Mouse (Mus musculus) limb, embryonic 14.5 days (tissue): Measurements from ENCODE around the gene Arhgef15. TPM values are rescaled to one million over a fixed set of nuclear protein-coding genes. Genes with fewer than 3 reads are reported as not detected.

Source experiments
- ATAC-seq: fragments of 200-750 bp; cut with Nextera tagmentation; 2 replicates; pipeline ENCODE4 v1.8.0; 2017; ENCODE audit warnings: low read depth, moderate number of reproducible peaks, moderate TSS enrichment; ENCODE audit not compliant: low FRiP score
- DNase-seq: peaks from one replicate; pipeline ENCODE4 v3.0.0-alpha.2; 2015; ENCODE audit warnings: low spot score
- H3K27ac ChIP-seq: fragments of 300-500 bp; sonication (generic); replicated peaks from 2 replicates; pipeline ENCODE4 v1.5.1; 2014; ENCODE audit warnings: low read depth, mild to moderate bottlenecking, low read length, moderate library complexity, mixed read lengths
- H3K27me3 ChIP-seq: fragments of 300-500 bp; sonication (generic); 2 replicates; pipeline ENCODE4 v1.6.1; 2014; ENCODE audit warnings: low read length, mixed read lengths; ENCODE audit not compliant: control insufficient read depth, insufficient read depth
- H3K36me3 ChIP-seq: fragments of 300-500 bp; sonication (generic); 2 replicates; pipeline ENCODE4 v1.6.1; 2014; ENCODE audit warnings: mild to moderate bottlenecking, low read length, moderate library complexity, mixed read lengths; ENCODE audit not compliant: control insufficient read depth, insufficient read depth
- H3K4me1 ChIP-seq: fragments of 300-500 bp; sonication (generic); 2 replicates; pipeline ENCODE4 v1.6.1; 2014; ENCODE audit warnings: antibody characterized with exemption, low read length, mixed read lengths; ENCODE audit not compliant: control insufficient read depth, insufficient read depth
- H3K4me2 ChIP-seq: fragments of 300-500 bp; sonication (generic); replicated peaks from 2 replicates; pipeline ENCODE4 v1.6.1; 2014; ENCODE audit warnings: low read depth, mild to moderate bottlenecking, low read length, moderate library complexity; ENCODE audit not compliant: severe bottlenecking
- H3K4me3 ChIP-seq: fragments of 300-500 bp; sonication (generic); replicated peaks from 2 replicates; pipeline ENCODE4 v1.5.1; 2014; ENCODE audit warnings: low read length
- H3K9ac ChIP-seq: fragments of 300-500 bp; sonication (generic); 2 replicates; pipeline ENCODE4 v1.6.1; 2014; ENCODE audit warnings: mild to moderate bottlenecking, low read depth, low read length, moderate library complexity; ENCODE audit not compliant: severe bottlenecking
- H3K9me3 ChIP-seq: fragments of 300-500 bp; sonication (generic); 2 replicates; pipeline ENCODE4 v1.6.1; 2016; ENCODE audit warnings: low read length; ENCODE audit not compliant: control insufficient read depth
- POLR2A ChIP-seq: fragments of 200-500 bp; IDR thresholded peaks from 2 replicates; pipeline ENCODE4 v1.8.0; 2012; ENCODE audit warnings: inconsistent platforms, mild to moderate bottlenecking, moderate library complexity, borderline replicate concordance; ENCODE audit not compliant: insufficient read depth, insufficient read length; ENCODE audit errors: extremely low read depth
- WGBS: fragments of 180-500 bp; shearing (Covaris S2); extraction: QIAGEN DNeasy Blood & Tissue Kit; methylation state at CpG from one replicate; pipeline ENCODE4 v1.1.7; 2014; 5-methylcytosine and 5-hydroxymethylcytosine counted together
- polyA plus RNA-seq, 2 experiments: library from polyadenylated mRNA; depleted of rRNA in 1 of 2; stranded (reverse) in 1 of 2; unstranded in 1 of 2; fragments of >200 nt; fragmentation: Nextera tagmentation in 1 of 2; extraction: Ambion mirVana in 1 of 2; gene quantifications; 2 replicates each; pipeline versions ENCODE4 v1.2.1 to v1.2.3; 2012 to 2014

Arhgef15 gene
- polyA plus RNA-seq, 2 experiments: 5.3 to 12.3 TPM

DNA sequence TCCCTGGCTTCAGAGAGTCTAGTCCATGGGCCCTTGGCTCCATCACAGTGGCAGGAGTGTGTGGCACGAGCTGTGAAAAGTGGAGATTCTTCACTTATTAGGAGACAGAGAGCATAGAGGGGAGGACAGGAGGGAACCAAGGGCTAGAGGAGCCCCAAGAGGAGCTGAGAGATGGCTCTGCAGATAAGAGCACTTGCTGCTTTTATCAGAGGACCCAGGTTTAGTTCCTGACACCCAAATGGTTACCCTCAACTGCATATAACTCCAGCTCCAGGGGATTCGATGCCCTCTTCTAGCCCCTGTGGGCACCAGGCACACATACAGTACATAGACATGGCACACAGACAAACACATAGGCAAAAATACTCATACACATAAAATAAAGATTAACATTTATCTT is 32.5 kb downstream of the Arhgef15 start:
- 85% methylated on average over 2 of the region's 2 CpGs for WGBS
- Histone ChIP-seq H3K27ac (no peak overlapping the region), H3K4me2 (no peak overlapping the region), H3K9me3 (no peaks in the 10 kb centered on the region), H3K27me3 (no peaks in the 10 kb centered on the region), H3K4me1 (no peaks in the 10 kb centered on the region), H3K4me3 (no peak overlapping the region), H3K36me3 (no peaks in the 10 kb centered on the region), H3K9ac (no peak overlapping the region)
- TF ChIP-seq POLR2A: no peak
- DNase-seq: no peak
- no peak for ATAC-seq

DNA sequence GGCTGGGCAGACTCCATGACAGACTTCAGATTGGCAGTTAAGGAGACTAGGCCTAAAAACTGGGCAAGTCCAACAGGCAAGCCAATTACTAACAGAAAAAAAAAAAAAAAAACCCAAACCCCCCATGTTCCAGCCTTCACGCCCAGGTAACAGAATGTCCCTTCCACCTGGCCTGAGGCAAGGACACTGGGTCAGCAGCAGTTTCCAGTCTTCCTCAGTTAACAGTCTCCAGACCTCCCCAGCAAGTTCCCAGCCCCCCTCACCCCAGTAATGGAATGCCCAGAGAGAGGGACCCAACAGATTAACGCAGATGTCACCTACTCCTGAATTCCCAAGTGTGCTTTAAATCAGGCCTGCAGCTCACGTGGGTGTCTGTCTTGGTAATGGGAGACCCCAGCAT is 34.1 kb downstream of the Arhgef15 start:
- DNase-seq (no peak), ATAC-seq (no peak)
- Histone ChIP-seq H3K4me3 (no peak overlapping the region), H3K9me3 (no peaks in the 10 kb centered on the region), H3K27me3 (no peaks in the 10 kb centered on the region), H3K36me3 (no peaks in the 10 kb centered on the region), H3K4me1 (no peaks in the 10 kb centered on the region), H3K27ac (no peak overlapping the region), H3K9ac (no peak overlapping the region), H3K4me2 (no peak overlapping the region)
- WGBS: 41% methylated on average over 3 of the region's 3 CpGs
- TF ChIP-seq POLR2A: no peak

DNA sequence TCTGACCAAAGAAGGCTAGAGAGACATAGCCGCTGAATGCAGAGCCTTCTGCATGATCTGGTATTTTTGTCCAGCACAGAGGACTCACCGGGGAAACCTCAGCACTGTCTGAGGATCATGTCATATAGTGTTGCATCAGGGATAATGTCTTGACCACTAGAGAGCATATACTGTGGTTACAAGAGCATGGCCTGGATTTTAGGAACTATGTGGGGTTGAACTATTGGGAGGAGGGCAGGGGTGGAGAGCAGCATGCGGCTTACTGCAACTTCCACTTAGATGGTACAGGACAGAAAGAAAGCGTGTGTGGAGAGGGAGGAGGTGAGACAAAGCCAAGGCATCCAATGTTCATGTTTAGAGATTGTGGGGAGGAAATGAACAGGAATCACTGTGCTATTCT is 42.7 kb downstream of the Arhgef15 start:
- H3K9me3 ChIP-seq: no peaks in the 10 kb centered on the region

DNA sequence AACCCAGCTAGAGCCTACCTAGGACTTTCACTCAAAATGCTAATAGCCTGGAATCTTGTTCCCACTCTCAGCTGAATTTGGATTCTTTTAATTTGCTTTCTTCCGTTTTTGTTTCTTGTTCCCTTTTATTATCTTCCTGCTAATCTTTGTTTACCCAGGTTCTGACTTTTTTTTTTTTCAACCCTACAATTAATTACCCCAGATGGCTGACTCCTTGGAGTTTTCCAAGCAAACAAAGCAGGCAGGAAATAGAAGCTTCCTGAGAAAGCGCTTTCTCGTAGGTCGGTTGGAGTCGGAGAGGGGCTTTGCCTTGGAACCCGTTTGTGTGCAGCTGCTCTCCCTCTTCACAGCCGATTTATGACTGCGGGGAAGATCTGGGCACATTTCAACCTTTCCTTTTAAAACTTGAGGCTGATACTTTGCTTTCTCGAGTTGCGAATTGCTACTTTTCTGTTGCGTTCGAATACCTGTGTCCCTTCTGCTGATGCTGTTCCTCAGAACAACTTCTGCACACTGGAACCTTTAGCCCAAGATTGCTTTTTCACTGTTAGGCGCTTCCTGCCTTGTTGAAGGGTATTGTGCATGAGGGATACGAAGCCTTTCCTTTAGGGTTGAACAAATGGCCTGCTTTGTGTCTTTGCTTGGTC is 45.6 kb downstream of the Arhgef15 start:
- peak; percentile 46 for DNase-seq

More for the DNA sequence above, 42.7 kb downstream of the Arhgef15 start:
- no peaks in the 10 kb centered on the region for H3K36me3 ChIP-seq
- 92% methylated on average over 4 of the region's 4 CpGs for WGBS
- H3K4me2 ChIP-seq: no peak overlapping the region
- TF ChIP-seq POLR2A: no peak
- no peak overlapping the region for H3K27ac ChIP-seq
- ATAC-seq: no peak
- no peak overlapping the region for H3K4me3 ChIP-seq
- H3K27me3 ChIP-seq: no peaks in the 10 kb centered on the region
- no peak overlapping the region for H3K9ac ChIP-seq
- H3K4me1 ChIP-seq: peaks cover 3% of the 10 kb centered on the region; the same call in 1 of the 2 replicates
- no peak for DNase-seq

DNA sequence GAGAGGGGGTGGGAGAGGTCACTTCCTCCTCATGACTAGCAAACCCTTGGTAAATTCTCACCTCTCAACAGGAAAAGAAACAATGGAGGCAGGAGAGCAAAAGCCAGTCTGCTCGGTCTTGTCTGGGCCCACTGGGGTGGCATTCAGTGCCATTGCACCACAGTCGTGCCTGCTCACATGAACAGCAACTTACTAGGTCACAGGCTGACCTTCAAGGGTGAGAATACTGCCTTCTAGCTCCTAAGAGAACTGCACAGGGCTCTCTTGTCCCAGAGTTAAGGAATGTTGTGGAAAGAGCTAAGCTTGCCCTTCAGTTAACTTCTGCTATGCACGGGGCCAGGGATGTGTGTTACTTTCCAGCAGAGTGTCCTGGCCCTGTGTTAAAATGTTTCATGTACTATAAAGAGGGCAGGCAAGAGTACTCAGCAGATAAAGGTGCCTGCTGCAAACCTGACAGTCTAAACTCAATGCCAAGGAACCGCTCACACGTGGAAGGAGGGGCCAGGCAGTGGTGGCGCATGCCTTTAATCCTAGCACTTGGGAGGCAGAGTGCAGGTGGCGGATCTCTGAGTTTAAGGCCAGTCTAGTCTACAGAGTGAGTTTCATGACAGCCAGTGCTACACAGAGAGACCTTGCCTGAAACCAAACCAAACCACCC is 48.3 kb downstream of the Arhgef15 start:
- Histone ChIP-seq H3K4me3 (no peak overlapping the region), H3K4me1 (peaks cover 3% of the 10 kb centered on the region; the same call in 1 of the 2 replicates), H3K9ac (no peak overlapping the region), H3K4me2 (no peak overlapping the region), H3K27ac (no peak overlapping the region), H3K36me3 (peaks cover 25% of the 10 kb centered on the region), H3K27me3 (no peaks in the 10 kb centered on the region), H3K9me3 (no peaks in the 10 kb centered on the region)
- WGBS: 43% methylated on average over 7 of the region's 7 CpGs
- ATAC-seq (no peak), DNase-seq (no peak)
- TF ChIP-seq POLR2A: no peak

More for the DNA sequence above, 45.6 kb downstream of the Arhgef15 start:
- Histone ChIP-seq H3K9ac (no peak overlapping the region), H3K27ac (peak overlapping the region; percentile 22), H3K4me2 (0 out of 2 replicates have a peak overlapping the region, but pooled peaks have one; percentile 4), H3K9me3 (no peaks in the 10 kb centered on the region), H3K36me3 (0 out of 2 replicates have a peak, but pooled peaks cover 3% of the 10 kb centered on the region), H3K4me3 (no peak overlapping the region), H3K27me3 (no peaks in the 10 kb centered on the region), H3K4me1 (peaks cover 3% of the 10 kb centered on the region; the same call in 1 of the 2 replicates)
- no peak for TF ChIP-seq POLR2A
- 35% methylated on average over 14 of the region's 14 CpGs for WGBS
- ATAC-seq: no peak
